Mouse (Mus musculus) heart, adult 2 months (tissue): ENCODE results near the gene Olfr1215.

Experiments
- CTCF ChIP-seq: fragments of 200-600 bp; IDR thresholded peaks from 2 replicates; pipeline ENCODE4 v1.8.1; 2022; ENCODE audit warnings: antibody characterized with exemption, mild to moderate bottlenecking, moderate library complexity
- POLR2A ChIP-seq: fragments of 200-500 bp; IDR thresholded peaks from 2 replicates; pipeline ENCODE4 v1.6.1; 2011; ENCODE audit warnings: mild to moderate bottlenecking, low read depth, low read length, control low read depth; ENCODE audit not compliant: insufficient read depth

DNA sequence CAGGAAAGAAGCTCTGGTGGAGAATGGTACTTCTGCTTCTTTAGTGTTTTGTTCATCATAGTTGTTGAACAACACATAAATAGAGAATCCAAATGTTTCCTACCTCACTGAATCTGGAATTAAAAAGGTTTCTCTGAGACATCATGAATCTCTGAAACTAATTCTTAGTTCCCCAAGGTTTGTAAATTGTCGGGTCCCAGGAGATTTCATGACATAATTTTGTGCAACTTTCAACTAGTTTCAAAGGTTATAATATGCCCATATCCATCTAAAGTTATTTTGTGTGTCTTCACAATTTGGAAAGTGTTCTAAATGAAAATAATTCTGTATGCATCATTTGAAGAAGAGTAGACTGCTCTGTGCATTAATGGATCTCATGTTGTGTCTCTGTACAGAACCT, 11.5 kb upstream of the Olfr1215 start, which contains the start of gene Olfr1216:
- TF ChIP-seq CTCF (no peak), POLR2A (no peak)
